Mouse (Mus musculus) cerebellum, adult 2 months (tissue): ENCODE measurements at regions not wholly inside any gene's neighbourhood (a gene's known extent, or its start where the extent isn't known, plus 50 kb on each side); places are given as distances from the start of the nearest gene placed in this dataset.

Experiments
- CTCF ChIP-seq: fragments of 200-500 bp; IDR thresholded peaks from 2 replicates; pipeline ENCODE4 v1.5.1; 2011; ENCODE audit warnings: low read depth, mild to moderate bottlenecking, control low read depth, low read length, moderate library complexity, borderline replicate concordance; ENCODE audit not compliant: insufficient read depth
- POLR2A ChIP-seq: fragments of 200-500 bp; IDR thresholded peaks from 2 replicates; pipeline ENCODE4 v1.6.1; 2011; ENCODE audit warnings: low read length, control low read depth, borderline replicate concordance; ENCODE audit not compliant: insufficient read depth

DNA sequence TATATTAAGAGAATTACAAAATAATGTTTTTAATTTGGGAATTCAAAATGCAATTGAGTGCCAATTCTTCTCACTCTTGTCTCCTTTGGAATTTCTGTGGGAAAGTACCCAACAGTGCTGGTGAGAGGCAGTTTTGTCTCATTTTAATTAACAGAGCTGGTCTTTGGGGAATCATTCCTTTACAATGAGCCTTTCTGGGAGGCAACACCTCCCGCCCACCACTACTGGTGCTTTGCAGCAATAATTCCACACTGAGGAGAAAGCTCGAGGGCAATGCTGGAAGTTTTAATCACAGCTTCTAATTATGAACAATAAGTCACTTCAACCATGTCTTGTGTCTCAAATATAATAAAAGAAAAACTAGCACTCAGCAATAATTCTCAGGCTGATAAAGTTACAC lies 109.8 kb upstream of the Adcy2 start:
- no peak for TF ChIP-seq CTCF
- TF ChIP-seq POLR2A = no peak
